Comparison of ENCODE assay signal across 9 mouse cellular contexts in the genomic region with DNA sequence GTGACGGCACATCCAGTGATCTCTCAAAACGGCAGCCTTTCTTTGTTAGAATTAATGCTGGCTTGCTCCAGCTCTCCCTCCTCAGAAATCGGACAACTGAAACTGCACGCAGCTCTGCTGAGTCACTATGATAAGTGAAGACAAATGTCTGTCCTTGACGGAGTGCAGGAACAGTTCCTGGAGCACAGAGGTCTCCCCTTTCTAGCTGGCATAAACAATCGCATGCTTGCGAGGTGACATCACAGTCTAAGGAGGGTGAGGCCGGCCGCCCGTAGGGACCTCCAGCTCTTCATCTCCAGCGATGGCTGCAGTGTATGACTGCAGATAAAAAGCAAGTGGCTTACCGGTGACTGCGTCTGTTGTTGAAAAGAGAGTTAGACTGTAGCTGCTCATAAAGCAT. TPM values are rescaled to one million over a fixed set of nuclear protein-coding genes. Genes with fewer than 3 reads are reported as not detected.
DNase-seq lines count a peak whose midpoint lies in the region; ATAC-seq and TF ChIP-seq lines count a peak whose summit lies in the region.
"Had no signal": no experiment of that assay in that cellular context is flagged by ENCODE, and none has a peak within 500 bp of the region (broad histone marks: within the 10 kb centered on the region; RNA-seq: fewer than 3 reads in every experiment).

No protein-coding gene starts in this region.

- no peak overlapping the region for H3K27ac ChIP-seq in kidney, postnatal 0 days
- H3K27ac ChIP-seq: neural tube, embryonic 12.5 days had no signal

- no peak for TF ChIP-seq CTCF in kidney, postnatal 0 days (IDR thresholded peaks at IDR 0.05; ENCODE audit: low read depth)

- no peaks in the 10 kb centered on the region for H3K4me1 ChIP-seq in kidney, postnatal 0 days (replicated peaks; ENCODE audit: insufficient read depth, low read length)
- H3K4me1 ChIP-seq: neural tube, embryonic 12.5 days had no signal

- no peaks in the 10 kb centered on the region for H3K9me3 ChIP-seq in kidney, postnatal 0 days (replicated peaks; ENCODE audit: low read length)
- H3K9me3 ChIP-seq: neural tube, embryonic 12.5 days had no signal

- H3K79me2 ChIP-seq in myocyte (ENCODE audit: control insufficient read depth, insufficient read depth): no peaks in the 10 kb centered on the region

- TF ChIP-seq POLR2A in myocyte (IDR thresholded peaks at IDR 0.05; ENCODE audit: insufficient read length, low read depth): no peak

- no peak overlapping the region for H3K4me3 ChIP-seq in kidney, postnatal 0 days (replicated peaks; ENCODE audit: low read depth, low read length)
- peak overlapping the region; percentile 2 for H3K4me3 ChIP-seq in myocyte
- H3K4me3 ChIP-seq: neural tube, embryonic 12.5 days had no signal

- H3K36me3 ChIP-seq in kidney, postnatal 0 days (ENCODE audit: insufficient read depth, low read length): peaks cover 71% of the 10 kb centered on the region
- peaks cover 53% of the 10 kb centered on the region for H3K36me3 ChIP-seq in myocyte (ENCODE audit: control insufficient read depth, insufficient read depth)

- DNase-seq in 3T3-L1 (ENCODE audit: low read depth, low spot score) (peak; percentile 98), WW6 (ENCODE audit: low read depth, low spot score) (peak; percentile 38)
- peak; percentile 49 for DNase-seq in gastrocnemius, postnatal 10 days
- DNase-seq in kidney, postnatal 0 days (ENCODE audit: low spot score): peak; percentile 7
- no peak for DNase-seq in right cerebral cortex, postnatal 4 days
- no peak for DNase-seq in layer of hippocampus, postnatal 25 days (ENCODE audit: extremely low spot score in 1 of 2, low spot score in 1 of 2)
- no peak for DNase-seq in cerebellum, adult 11 months

- WGBS in kidney, postnatal 0 days: 66% methylated on average over 13 of the region's 13 CpGs

- H3K9ac ChIP-seq in kidney, postnatal 0 days (ENCODE audit: low read depth, low read length): no peak overlapping the region
- H3K9ac ChIP-seq: neural tube, embryonic 12.5 days had no signal

- ATAC-seq in kidney, postnatal 0 days (replicated peaks; ENCODE audit: low FRiP score, low read depth): no peak

- H3K27me3 ChIP-seq in kidney, postnatal 0 days (ENCODE audit: insufficient read depth, low read length): no peaks in the 10 kb centered on the region
- H3K27me3 ChIP-seq in myocyte (ENCODE audit: control insufficient read depth, insufficient read depth, insufficient read length): no peaks in the 10 kb centered on the region
- H3K27me3 ChIP-seq: neural tube, embryonic 12.5 days had no signal

- no peak overlapping the region for H3K4me2 ChIP-seq in kidney, postnatal 0 days (ENCODE audit: low read length)
- peak overlapping the region; percentile 85 for H3K4me2 ChIP-seq in myocyte (ENCODE audit: low read depth)
- H3K4me2 ChIP-seq: neural tube, embryonic 12.5 days had no signal

- H3ac ChIP-seq in myocyte (ENCODE audit: control insufficient read depth, insufficient read length): peak overlapping the region; percentile 13

TF ChIP-seq in myocyte, 11 proteins besides CTCF, POLR2A, EP300 and RAD21:
- TF ChIP-seq TCF3 (IDR thresholded peaks at IDR 0.05; ENCODE audit: insufficient read length, low read depth) (no peak), TCF12 (IDR thresholded peaks at IDR 0.05; ENCODE audit: insufficient read depth, poor library complexity, severe bottlenecking) (no peak), MAX (IDR thresholded peaks at IDR 0.05; ENCODE audit: low read depth) (no peak), REST (IDR thresholded peaks at IDR 0.05; ENCODE audit: insufficient read depth, insufficient read length) (no peak), E2F4 (IDR thresholded peaks at IDR 0.05; ENCODE audit: insufficient read depth) (no peak), USF1 (IDR thresholded peaks at IDR 0.05; ENCODE audit: low read depth) (no peak), CEBPB (IDR thresholded peaks at IDR 0.05; ENCODE audit: insufficient read depth, poor library complexity, severe bottlenecking) (no peak), MYOG (IDR thresholded peaks at IDR 0.05; ENCODE audit: control insufficient read depth in 1 of 3, insufficient read depth in 1 of 3, insufficient read length in 2 of 3, low read depth in 2 of 3) (peak in 1 of 3 experiments; percentile 46), SRF (IDR thresholded peaks at IDR 0.05; ENCODE audit: control insufficient read depth, insufficient read length, low read depth) (no peak), POLR2AphosphoS2 (IDR thresholded peaks at IDR 0.05; ENCODE audit: insufficient read length, low read depth) (no peak), MYOD1 (IDR thresholded peaks at IDR 0.05; ENCODE audit: control insufficient read depth in 1 of 3, insufficient read length in 2 of 3, low read depth in 2 of 3) (peak in 2 of 3 experiments; percentile 54 to 57)

RNA-seq across cellular contexts. Expression of a gene that starts 31.0 kb away (rescaled TPM):
- total RNA-seq in gastrocnemius, postnatal 10 days (2021): 1 to 10 TPM; 5.6 to 6.1 TPM
- 29.7 and 32.1 TPM in 2 replicates for polyA plus RNA-seq in kidney, postnatal 0 days (2015; fragmentation: Nextera tagmentation; extraction: Ambion mirVana)
- 6.5 TPM for polyA plus RNA-seq in myocyte (2012; fragmentation: generic; extraction: Trizol)
- 1 to 10 TPM; 4.8 to 5.9 TPM for total RNA-seq in layer of hippocampus, postnatal 25 days (2021)

RNA-seq across cellular contexts. Expression of a gene that starts 34.8 kb away (rescaled TPM):
- total RNA-seq in gastrocnemius, postnatal 10 days (2021): 1 to 10 TPM; 2.9 to 5.0 TPM
- 38.8 and 41.6 TPM in 2 replicates for polyA plus RNA-seq in kidney, postnatal 0 days (2015; fragmentation: Nextera tagmentation; extraction: Ambion mirVana)
- 30.4 TPM for polyA plus RNA-seq in myocyte (2012; fragmentation: generic; extraction: Trizol)
- 10 to 100 TPM; 17.0 to 19.1 TPM for total RNA-seq in layer of hippocampus, postnatal 25 days (2021)

RNA-seq across cellular contexts. Expression of a gene that starts 35.1 kb away (rescaled TPM):
- total RNA-seq in gastrocnemius, postnatal 10 days (2021): 10 to 100 TPM in 1 of 2 experiments, 1 to 10 TPM in 1; 8.4 to 11.7 TPM
- polyA plus RNA-seq in kidney, postnatal 0 days (2015; fragmentation: Nextera tagmentation; extraction: Ambion mirVana): 7.9 and 8.0 TPM in 2 replicates
- 7.4 TPM for polyA plus RNA-seq in myocyte (2012; fragmentation: generic; extraction: Trizol)
- total RNA-seq in layer of hippocampus, postnatal 25 days (2021): 10 to 100 TPM; 35.2 to 39.9 TPM

RNA-seq across cellular contexts. Expression of a gene that starts 47.9 kb away (rescaled TPM):
- total RNA-seq in gastrocnemius, postnatal 10 days (2021): not detected
- not detected in 2 replicates for polyA plus RNA-seq in kidney, postnatal 0 days (2015; fragmentation: Nextera tagmentation; extraction: Ambion mirVana)
- 0.01 TPM for polyA plus RNA-seq in myocyte (2012; fragmentation: generic; extraction: Trizol)
- under 1 TPM; 0.12 to 0.42 TPM for total RNA-seq in layer of hippocampus, postnatal 25 days (2021)
- polyA plus RNA-seq: neural tube, embryonic 12.5 days had no signal

RNA-seq across cellular contexts. Expression of a gene that starts 48.1 kb away (rescaled TPM):
- 10 to 100 TPM; 46.8 to 59.0 TPM for total RNA-seq in gastrocnemius, postnatal 10 days (2021)
- polyA plus RNA-seq in kidney, postnatal 0 days (2015; fragmentation: Nextera tagmentation; extraction: Ambion mirVana): 422 and 451 TPM in 2 replicates
- polyA plus RNA-seq in myocyte (2012; fragmentation: generic; extraction: Trizol): 72.0 TPM
- total RNA-seq in layer of hippocampus, postnatal 25 days (2021): 100 to 1,000 TPM; 108 to 115 TPM

Comparison
In these comparisons a context has a peak if more than half of its experiments do, and no peak if none do; other contexts are left out.
1. DNase-seq: peak in 3T3-L1 (single experiment), WW6 (single experiment), gastrocnemius, postnatal 10 days (single experiment) and kidney, postnatal 0 days (single experiment); none in right cerebral cortex, postnatal 4 days (single experiment), layer of hippocampus, postnatal 25 days (0 of 2) and cerebellum, adult 11 months (single experiment).